ENCODE assay signal across 8 mouse cellular contexts in the genomic region with DNA sequence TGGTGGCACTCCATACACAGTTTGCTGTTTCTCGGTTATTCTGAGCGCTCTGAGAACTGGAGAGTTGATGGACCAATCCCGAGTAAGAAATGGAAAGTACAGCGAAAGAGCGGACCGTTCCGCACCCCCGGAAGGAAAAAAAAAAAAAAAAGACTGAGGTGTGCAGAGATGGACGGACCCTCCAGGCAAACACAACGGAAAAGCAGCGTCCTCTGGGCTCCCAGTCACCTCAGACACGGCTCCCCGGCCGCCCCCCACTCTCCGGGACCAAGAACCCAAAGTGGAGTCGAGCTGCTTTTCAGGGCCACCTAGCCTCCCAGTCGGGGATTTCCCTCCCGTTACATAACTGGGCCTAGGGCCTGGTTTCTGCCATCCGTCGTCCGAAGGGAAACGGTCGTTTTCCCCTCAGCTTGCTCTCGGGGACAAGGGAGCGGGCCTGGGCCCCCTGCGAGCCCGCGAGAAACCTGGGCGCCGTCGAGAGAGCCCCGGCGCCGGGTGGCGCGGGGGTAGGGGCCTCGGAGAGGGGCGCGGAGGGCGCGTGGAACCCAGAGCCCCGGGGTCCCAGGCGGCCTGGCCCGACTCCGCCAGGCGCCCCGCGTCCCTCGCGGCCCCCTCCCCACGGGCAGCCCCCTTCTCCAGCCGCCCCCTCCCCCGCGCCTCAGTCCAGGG. TPM values are rescaled to one million over a fixed set of nuclear protein-coding genes. Genes with fewer than 3 reads are reported as not detected.
DNase-seq lines count a peak whose midpoint lies in the region; ATAC-seq and TF ChIP-seq lines count a peak whose summit lies in the region.

No protein-coding gene starts in this region.

- no peak for TF ChIP-seq POLR2A in bone marrow macrophage, adult 2 months (IDR thresholded peaks at IDR 0.05; ENCODE audit: borderline replicate concordance, low read depth, low read length)

- peak overlapping the region; percentile 88 for H3K4me3 ChIP-seq in gastrocnemius, adult 2 months
- peak overlapping the region; percentile 97 for H3K4me3 ChIP-seq in bone marrow macrophage, adult 2 months (ENCODE audit: insufficient read depth, low read length)
- peak overlapping the region; percentile 98 for H3K4me3 ChIP-seq in macrophage (ENCODE audit: inconsistent target)

- TF ChIP-seq CTCF in gastrocnemius, adult 2 months (IDR thresholded peaks at IDR 0.05): no peak
- no peak for TF ChIP-seq CTCF in bone marrow macrophage, adult 2 months (IDR thresholded peaks at IDR 0.05; ENCODE audit: low read depth, low read length)

- peak; percentile 41; the same call in 1 of the 2 replicates for ATAC-seq in erythroid progenitor cell, adult 5-6 weeks (replicated peaks; ENCODE audit: low FRiP score, poor library complexity, severe bottlenecking)

- intact Hi-C loops in gastrocnemius, adult 2 months (cut with DNase I): no loop called here

- peaks cover 68% of the 10 kb centered on the region for H3K79me2 ChIP-seq in macrophage (ENCODE audit: inconsistent target)

- H3K36me3 ChIP-seq in macrophage (ENCODE audit: inconsistent target): no peaks in the 10 kb centered on the region

- peaks cover 15% of the 10 kb centered on the region; the same call in 1 of the 2 replicates for H3K4me1 ChIP-seq in bone marrow macrophage, adult 2 months (ENCODE audit: control insufficient read depth, insufficient read depth, low read length)

- WGBS in macrophage (ENCODE audit: missing documents): under 1% methylated on average over 47 of the region's 54 CpGs

- peak; percentile 39 for DNase-seq in gastrocnemius, adult 2 months
- no peak for DNase-seq in gastrocnemius, postnatal 4 days (ENCODE audit: low spot score in 2 of 2)
- peak; percentile 34 for DNase-seq in heart, postnatal 4 days
- peak; percentile 22 to 26 for DNase-seq in layer of hippocampus, postnatal 36 days
- peak; percentile 5 to 21 for DNase-seq in right cerebral cortex, postnatal 36 days (ENCODE audit: low spot score in 2 of 2)

- H3K27ac ChIP-seq in gastrocnemius, adult 2 months: peak overlapping the region; percentile 97
- peak overlapping the region; percentile 70 for H3K27ac ChIP-seq in bone marrow macrophage, adult 2 months (ENCODE audit: insufficient read depth, low read depth, low read length)
- peak overlapping the region; percentile 57 for H3K27ac ChIP-seq in macrophage

RNA-seq across cellular contexts. Expression of gene Sumo1, which starts 0.5 kb away (rescaled TPM):
- 10 to 100 TPM; 50.3 to 69.0 TPM for total RNA-seq in gastrocnemius, adult 2 months (2021)
- total RNA-seq in gastrocnemius, postnatal 4 days (2021): 10 to 100 TPM; 87.3 to 97.7 TPM
- polyA plus RNA-seq in bone marrow macrophage, adult 2 months (2012; ENCODE audit: insufficient read depth, insufficient read length, missing spikeins): 176 and 195 TPM in 2 replicates
- 66.7 and 98.7 TPM in 2 replicates for total RNA-seq in erythroid progenitor cell, adult 5-6 weeks (2015; ENCODE audit: low replicate concordance)
- 35.9 and 56.7 TPM in 2 replicates for total RNA-seq in erythroid progenitor cell, adult 5-6 weeks (2017; ENCODE audit: low replicate concordance)
- total RNA-seq in heart, postnatal 4 days (2021): 10 to 100 TPM; 68.4 to 71.9 TPM
- 100 to 1,000 TPM; 120 to 126 TPM for total RNA-seq in layer of hippocampus, postnatal 36 days (2021)
- 100 to 1,000 TPM in 2 of 26 experiments, 10 to 100 TPM in 24; 25.6 to 149 (median 58.0) TPM for total RNA-seq in macrophage (2018; cell fraction: chromatin; rRNA removed)
- 100 to 1,000 TPM; 112 to 195 (median 159) TPM for total RNA-seq in macrophage (2018; cell fraction: cytosol; rRNA removed)
- total RNA-seq in macrophage (2018; cell fraction: nucleus; rRNA removed): 100 to 1,000 TPM in 6 of 26 experiments, 10 to 100 TPM in 20; 44.7 to 157 (median 85.4) TPM
- 118 to 152 TPM (median 148 TPM) in 3 replicates for polyA plus RNA-seq in macrophage (2018)

RNA-seq across cellular contexts. Expression of gene Nop58, which starts 14.7 kb away (rescaled TPM):
- 10 to 100 TPM; 25.8 to 28.6 TPM for total RNA-seq in gastrocnemius, adult 2 months (2021)
- total RNA-seq in gastrocnemius, postnatal 4 days (2021): 10 to 100 TPM; 77.7 to 96.0 TPM
- polyA plus RNA-seq in bone marrow macrophage, adult 2 months (2012; ENCODE audit: insufficient read depth, insufficient read length, missing spikeins): 25.5 and 39.8 TPM in 2 replicates
- 13.7 and 46.5 TPM in 2 replicates for total RNA-seq in erythroid progenitor cell, adult 5-6 weeks (2015; ENCODE audit: low replicate concordance)
- total RNA-seq in erythroid progenitor cell, adult 5-6 weeks (2017; ENCODE audit: low replicate concordance): 113 and 249 TPM in 2 replicates
- 10 to 100 TPM; 90.9 to 95.8 TPM for total RNA-seq in heart, postnatal 4 days (2021)
- 10 to 100 TPM; 52.7 to 58.8 TPM for total RNA-seq in layer of hippocampus, postnatal 36 days (2021)
- 100 to 1,000 TPM in 1 of 26 experiments, 10 to 100 TPM in 25; 30.5 to 102 (median 53.4) TPM for total RNA-seq in macrophage (2018; cell fraction: chromatin; rRNA removed)
- 10 to 100 TPM; 27.6 to 62.9 (median 37.7) TPM for total RNA-seq in macrophage (2018; cell fraction: cytosol; rRNA removed)
- total RNA-seq in macrophage (2018; cell fraction: nucleus; rRNA removed): 100 to 1,000 TPM in 1 of 26 experiments, 10 to 100 TPM in 25; 22.7 to 130 (median 38.5) TPM
- 23.5 to 158 TPM (median 131 TPM) in 3 replicates for polyA plus RNA-seq in macrophage (2018)

Comparison
In these comparisons a context has a peak if more than half of its experiments do, and no peak if none do; other contexts are left out.
1. DNase-seq: peak in gastrocnemius, adult 2 months (single experiment), heart, postnatal 4 days (single experiment), layer of hippocampus, postnatal 36 days (2 of 2) and right cerebral cortex, postnatal 36 days (2 of 2); none in gastrocnemius, postnatal 4 days (0 of 2).
2. Peak in every context shown above with its lines, with median percentiles within 50 percentile points of each other: H3K27ac ChIP-seq and H3K4me3 ChIP-seq.